Mouse (Mus musculus): ENCODE data around the gene Larp1. TPM values are rescaled to one million over a fixed set of nuclear protein-coding genes. Genes with fewer than 3 reads are reported as not detected.
"Not testable (repeated sequence)": the region's sequence is repeated elsewhere in the genome, so short reads cannot be mapped to it uniquely, and the experiment has no call there.

Larp1 gene
- polyA plus RNA-seq, 1 experiment, result 43.0 TPM

DNA sequence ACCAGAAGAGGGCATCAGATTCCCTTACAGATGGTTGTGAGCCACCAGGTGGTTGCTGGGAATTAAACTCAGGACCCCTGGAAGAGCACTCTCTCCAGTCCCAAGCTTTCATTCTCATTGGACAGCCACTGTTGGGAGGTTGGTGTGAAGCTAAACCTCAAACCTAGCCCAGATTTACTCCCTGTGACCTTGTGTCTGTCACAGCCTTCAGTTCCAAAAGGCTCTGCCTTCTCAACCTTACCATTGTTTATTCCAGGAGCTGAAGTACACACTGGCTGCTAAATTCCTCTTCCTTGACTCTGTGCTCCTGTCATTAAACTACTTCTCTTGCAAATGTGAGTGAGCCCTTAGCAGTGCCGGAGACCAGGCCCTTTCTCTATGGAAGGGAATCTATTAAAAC lies 20.1 kb downstream of the Larp1 start:
- no peak for DNase-seq (ENCODE audit: low read depth)

- DNase-seq (ENCODE audit: low read depth), result no peak
Observed at GRCm38 (mm10) chr11:58029869-58030268, 21.0 kb downstream of the Larp1 start.

DNA sequence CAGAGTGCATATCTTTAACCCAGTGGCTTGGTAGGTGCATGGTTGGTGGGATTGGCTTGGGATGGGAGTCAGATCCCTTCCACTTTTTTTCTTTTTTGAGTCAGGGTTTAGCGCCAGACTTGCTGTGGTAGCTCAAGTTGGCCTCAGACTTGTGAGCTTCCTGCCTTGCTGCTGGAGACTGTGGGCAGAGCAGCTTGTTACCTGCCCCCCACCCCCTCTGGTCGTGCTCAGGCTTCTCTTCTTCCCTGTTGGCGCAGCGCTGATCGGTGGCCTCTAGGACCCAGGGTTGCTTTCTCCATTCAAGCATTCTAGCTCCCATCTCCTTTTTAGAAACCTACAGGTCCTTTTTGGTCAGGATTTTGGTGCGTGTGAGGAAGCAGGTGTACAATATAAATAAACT lies 22.3 kb downstream of the Larp1 start:
- no peak for DNase-seq (ENCODE audit: low read depth)

GRCm38 (mm10) chr11:58033635-58034034 lies 24.8 kb downstream of the Larp1 start:
- no peak for DNase-seq (ENCODE audit: low read depth)

DNA sequence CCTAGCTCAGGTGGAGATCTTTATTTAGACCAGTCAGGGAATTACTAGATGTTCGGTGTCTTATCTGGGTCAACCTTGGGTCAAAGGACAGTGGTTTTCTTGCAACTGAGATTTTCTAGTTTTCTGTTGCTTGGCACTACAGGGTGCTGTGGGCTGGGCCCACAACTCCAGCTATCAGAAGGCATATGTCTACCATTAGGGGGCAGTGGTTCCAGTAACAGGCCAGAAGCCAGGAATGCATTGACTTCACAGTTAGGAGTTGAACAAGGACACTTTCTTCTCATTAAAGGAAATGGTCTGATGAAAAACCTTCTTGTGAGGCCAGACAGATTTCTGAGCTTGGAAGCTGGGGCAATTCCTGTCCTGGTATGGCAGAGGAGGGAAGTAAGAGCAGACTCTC lies 30.2 kb downstream of the Larp1 start:
- no peak for DNase-seq (ENCODE audit: low read depth)

DNA sequence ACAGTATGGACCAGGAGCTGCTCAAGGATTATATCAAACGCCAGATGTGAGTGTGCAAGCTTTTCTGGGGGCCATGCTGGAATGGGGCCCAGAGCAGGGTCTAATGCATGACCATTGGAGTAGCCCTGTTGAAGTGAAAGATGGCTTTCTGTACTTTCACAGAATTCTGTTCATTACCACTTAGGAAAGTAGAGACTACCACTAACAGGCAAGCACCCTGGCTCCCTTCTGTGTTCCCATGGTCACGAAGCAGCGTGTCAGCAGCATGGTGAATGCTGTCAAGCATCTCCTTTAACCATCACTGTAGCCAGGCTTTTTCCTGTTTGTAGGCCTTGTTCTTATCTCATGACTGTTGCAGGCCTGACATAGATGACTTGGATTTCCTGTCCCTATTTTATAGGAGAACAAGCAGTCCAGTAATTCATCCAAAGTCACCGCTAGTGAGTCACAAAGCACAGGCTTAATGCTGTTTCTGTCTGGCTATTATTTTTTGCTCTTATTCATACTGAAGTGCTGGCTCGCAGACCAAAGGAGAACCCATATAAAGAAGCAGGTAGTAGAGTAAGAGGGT lies 34.1 kb downstream of the Larp1 start:
- no peak for DNase-seq (ENCODE audit: low read depth)

- no peak for DNase-seq (ENCODE audit: low read depth)
Observed at GRCm38 (mm10) chr11:58046438-58046837, 37.6 kb downstream of the Larp1 start.

DNA sequence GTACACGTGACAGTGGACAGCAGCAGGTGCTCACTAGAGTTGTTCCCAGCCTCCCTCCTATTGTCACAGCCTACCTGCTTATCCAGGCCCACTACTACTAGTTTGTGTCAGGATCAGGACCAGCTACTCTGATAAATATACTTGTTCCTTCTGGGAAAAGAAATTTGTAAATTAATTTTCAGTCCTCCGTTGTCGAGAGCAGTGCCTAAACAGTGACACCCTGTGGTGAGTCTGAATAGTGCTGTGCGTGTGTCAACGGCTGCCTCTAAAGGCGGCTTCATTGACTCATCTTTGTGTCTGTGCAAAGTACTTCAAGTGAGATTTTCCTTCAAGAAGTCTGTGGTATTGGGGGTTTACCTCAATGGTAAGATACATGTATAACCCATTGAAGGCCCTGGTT lies 48.6 kb downstream of the Larp1 start:
- no peak for DNase-seq (ENCODE audit: low read depth)

DNA sequence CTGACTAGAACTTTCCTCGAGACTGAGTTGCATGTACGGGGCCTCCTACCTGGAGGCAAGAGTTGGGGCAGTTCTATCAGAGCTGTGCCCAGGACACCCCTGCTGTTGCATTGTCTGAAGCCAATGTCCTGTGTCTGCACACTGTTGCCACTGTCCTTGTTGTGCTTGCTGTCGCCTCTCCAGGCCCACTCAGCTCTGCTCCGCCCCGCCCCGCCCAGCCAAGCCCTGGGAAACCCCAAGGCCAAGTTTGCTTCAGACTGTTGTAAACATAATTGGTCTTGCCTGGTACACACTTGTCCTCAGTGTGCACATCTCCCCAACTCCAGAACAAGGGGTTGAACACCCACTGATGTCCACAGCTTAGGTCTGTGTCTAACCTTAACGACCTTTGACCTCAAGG lies 50.9 kb downstream of the Larp1 start:
- DNase-seq (ENCODE audit: low read depth), result not testable (repeated sequence)

GRCm38 (mm10) chr11:58061218-58061617 lies 52.4 kb downstream of the Larp1 start:
- DNase-seq (ENCODE audit: low read depth), result not testable (repeated sequence)

GRCm38 (mm10) chr11:58062586-58062985 lies 53.7 kb downstream of the Larp1 start:
- DNase-seq (ENCODE audit: low read depth), result no peak

- no peak for DNase-seq (ENCODE audit: low read depth)
Observed at GRCm38 (mm10) chr11:58065025-58065424, 56.2 kb downstream of the Larp1 start.

DNA sequence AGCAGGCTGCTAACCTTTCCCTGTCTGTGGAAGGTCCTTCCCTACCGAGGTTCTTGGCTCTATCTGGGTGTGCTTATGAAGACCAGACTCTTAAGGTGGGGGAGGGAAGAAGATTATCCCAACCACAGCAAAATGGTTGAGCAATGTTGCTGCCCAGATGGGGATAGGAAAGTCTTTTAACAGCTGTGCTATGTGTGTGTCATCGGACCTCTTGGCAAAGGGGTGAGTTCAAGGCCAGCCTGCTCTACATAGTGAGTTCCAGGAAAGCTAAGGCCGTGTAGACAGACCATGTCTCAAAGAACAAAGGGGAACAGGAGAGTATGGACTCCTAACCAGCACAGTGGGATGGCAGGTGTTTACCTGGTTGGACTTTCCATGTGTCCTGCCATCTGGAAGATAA lies 64.1 kb downstream of the Larp1 start:
- DNase-seq (ENCODE audit: low read depth), result no peak

- no peak for DNase-seq (ENCODE audit: low read depth)
Observed at GRCm38 (mm10) chr11:58077270-58077669, 68.4 kb downstream of the Larp1 start.

DNA sequence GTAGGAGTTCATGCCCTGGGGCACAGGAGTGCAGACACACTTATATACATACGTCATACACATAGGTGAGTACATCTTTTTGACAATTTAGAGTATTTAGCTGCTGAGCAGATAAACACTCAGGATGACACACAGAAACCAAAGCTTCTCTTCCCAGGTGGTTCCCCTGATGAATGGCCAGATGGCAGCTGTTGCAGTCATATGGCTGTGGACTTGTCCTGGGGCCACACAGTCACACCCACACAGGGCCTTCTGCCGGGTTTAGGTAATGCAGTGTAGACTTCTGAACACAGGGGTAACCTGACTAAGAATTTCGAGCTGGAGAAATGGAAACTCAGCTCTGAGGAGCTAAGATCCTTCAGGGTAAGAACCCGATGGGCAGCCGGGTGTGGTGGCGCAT lies 72.9 kb downstream of the Larp1 start:
- DNase-seq (ENCODE audit: low read depth), result no peak

GRCm38 (mm10) chr11:58092541-58092940 lies 83.7 kb downstream of the Larp1 start:
- no peak for DNase-seq (ENCODE audit: low read depth)

- DNase-seq (ENCODE audit: low read depth), result no peak
Observed at GRCm38 (mm10) chr11:58093021-58093528, 84.2 kb downstream of the Larp1 start, which contains the start of gene Gm12248. Gene Gm12248, minus strand, starts transcription at chr11:58093134.

DNA sequence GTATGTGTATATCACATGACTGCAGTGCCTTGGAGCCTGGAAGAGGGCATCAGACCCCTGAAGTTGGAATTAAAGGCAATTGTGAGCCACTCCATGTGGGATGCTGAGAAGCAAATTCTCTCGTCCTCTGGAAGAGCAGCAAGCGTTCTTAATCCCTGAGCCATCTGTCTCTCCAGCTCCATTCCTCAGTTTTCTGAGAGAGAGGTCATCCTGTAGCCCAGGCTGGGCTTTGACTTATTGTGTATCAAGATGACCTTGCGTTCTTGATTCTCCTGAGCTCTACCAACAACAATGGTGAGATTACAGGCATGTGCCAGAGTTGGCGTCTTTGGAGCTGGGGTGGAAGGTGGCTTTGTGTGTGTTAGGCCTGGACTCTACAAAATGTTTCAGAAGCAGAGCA lies 85.9 kb downstream of the Larp1 start:
- no peak for DNase-seq (ENCODE audit: low read depth)

DNA sequence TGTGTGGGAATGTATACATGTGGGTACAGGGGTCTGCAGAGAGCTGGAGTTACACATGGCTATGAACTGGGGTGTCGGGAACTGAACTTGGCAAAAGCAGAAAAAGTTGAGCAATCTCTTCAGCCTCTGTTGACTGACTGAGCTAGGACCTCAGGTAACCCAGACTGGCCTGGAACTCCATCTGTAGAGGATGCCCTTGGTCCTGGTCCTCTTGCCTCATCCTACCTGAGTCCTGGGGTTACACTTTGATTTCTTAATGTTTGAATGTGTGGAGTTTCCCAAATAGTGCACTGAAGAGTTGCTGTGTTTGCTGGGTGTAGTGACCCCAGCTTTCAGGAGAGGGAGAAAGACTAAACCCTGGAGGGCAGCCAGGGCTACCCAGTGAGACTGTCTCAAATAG lies 86.7 kb downstream of the Larp1 start:
- no peak for DNase-seq (ENCODE audit: low read depth)

GRCm38 (mm10) chr11:58096160-58096559 lies 87.3 kb downstream of the Larp1 start:
- no peak for DNase-seq (ENCODE audit: low read depth)

DNA sequence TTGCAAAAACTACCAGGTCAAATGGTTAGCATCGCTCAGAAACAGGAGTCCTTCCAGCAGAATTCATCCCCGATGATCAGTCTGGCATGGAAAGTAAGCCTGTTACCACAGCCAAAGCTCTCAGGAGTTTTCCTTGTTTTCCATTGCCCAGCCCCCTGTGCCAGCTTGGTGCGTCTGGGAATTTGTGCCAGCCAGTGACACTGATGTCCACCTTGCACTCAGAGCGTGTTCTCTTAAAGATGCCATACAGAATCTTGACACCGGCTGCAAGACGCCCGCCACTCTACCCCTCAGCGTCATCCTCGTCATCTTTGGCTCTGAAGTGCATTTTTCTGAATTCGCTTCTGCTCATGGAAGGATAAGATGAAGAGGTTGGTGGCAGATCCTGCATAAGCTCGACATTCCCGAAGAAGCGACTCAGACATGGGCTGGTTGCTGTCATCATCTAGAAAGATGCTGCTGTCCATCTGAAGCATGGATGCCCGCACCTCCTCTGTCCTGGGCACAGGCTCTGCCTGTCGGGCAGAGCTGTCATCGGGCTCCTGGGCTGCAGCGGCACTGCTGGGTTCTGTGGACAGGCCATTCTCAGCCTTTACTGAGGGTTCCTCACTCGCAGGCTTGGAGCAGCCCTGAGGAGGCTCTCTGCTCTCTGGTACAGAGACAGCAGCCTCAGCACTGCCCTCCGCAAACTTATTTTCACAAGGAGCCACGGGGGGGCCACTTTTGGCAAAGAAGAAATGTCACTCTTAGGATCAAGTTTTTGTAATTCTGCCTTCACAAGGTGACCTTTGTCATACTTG lies 88.2 kb downstream of the Larp1 start:
- DNase-seq (ENCODE audit: low read depth), result no peak

- DNase-seq (ENCODE audit: low read depth), result no peak
Observed at GRCm38 (mm10) chr11:58097621-58098365, 88.9 kb downstream of the Larp1 start.

DNA sequence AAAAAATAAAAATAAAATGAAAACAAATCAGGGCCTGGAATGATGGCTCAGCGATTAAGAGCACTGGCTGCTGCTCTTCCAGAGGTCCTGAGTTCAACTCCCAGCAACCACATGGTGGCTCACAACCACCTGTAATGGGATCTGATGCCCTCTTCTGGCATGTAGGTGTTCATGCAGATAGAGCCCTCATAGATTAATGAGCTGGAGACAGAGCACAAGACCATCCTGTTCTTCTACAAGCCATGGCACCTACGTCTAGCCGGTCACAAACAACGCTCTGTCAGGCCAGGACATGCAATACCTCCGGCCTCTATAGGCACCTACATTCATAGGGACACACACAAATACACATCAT lies 89.5 kb downstream of the Larp1 start:
- DNase-seq (ENCODE audit: low read depth), result not testable (repeated sequence)

All from gonadal fat pad, adult 2 months (tissue).